Mouse (Mus musculus) neural tube, embryonic 14.5 days (tissue): Measurements from ENCODE around the gene Rnft1. TPM values are rescaled to one million over a fixed set of nuclear protein-coding genes. Genes with fewer than 3 reads are reported as not detected.

Experiments
- ATAC-seq: fragments of 200-750 bp; cut with Nextera tagmentation; 2 replicates; pipeline ENCODE4 v1.8.0; 2017; ENCODE audit warnings: low read depth, mild to moderate bottlenecking, moderate TSS enrichment, moderate library complexity
- H3K27ac ChIP-seq: fragments of 300-500 bp; sonication (generic); 2 replicates; pipeline ENCODE4 v1.5.1; 2014; ENCODE audit warnings: low read depth, mild to moderate bottlenecking, control low read depth, low read length, moderate library complexity, mixed read lengths
- H3K27me3 ChIP-seq: fragments of 300-500 bp; sonication (generic); 2 replicates; pipeline ENCODE4 v1.6.1; 2014; ENCODE audit warnings: low read length; ENCODE audit not compliant: control insufficient read depth, insufficient read depth
- H3K36me3 ChIP-seq: fragments of 300-500 bp; sonication (generic); 2 replicates; pipeline ENCODE4 v1.6.1; 2014; ENCODE audit warnings: low read length, mixed read lengths; ENCODE audit not compliant: control insufficient read depth, insufficient read depth
- H3K4me1 ChIP-seq: fragments of 300-500 bp; sonication (generic); 2 replicates; pipeline ENCODE4 v1.6.1; 2014; ENCODE audit warnings: low read length; ENCODE audit not compliant: control insufficient read depth, insufficient read depth
- H3K4me2 ChIP-seq: fragments of 300-500 bp; sonication (generic); 2 replicates; pipeline ENCODE4 v1.6.1; 2014; ENCODE audit warnings: mild to moderate bottlenecking, low read depth, low read length, control low read depth
- H3K4me3 ChIP-seq: fragments of 300-500 bp; sonication (generic); 2 replicates; pipeline ENCODE4 v1.5.1; 2014; ENCODE audit warnings: low read depth, low read length, control low read depth, mixed read lengths
- H3K9ac ChIP-seq: fragments of 300-500 bp; sonication (generic); replicated peaks from 2 replicates; pipeline ENCODE4 v1.6.1; 2014; ENCODE audit warnings: low read depth, mild to moderate bottlenecking, control low read depth, low read length, mixed read lengths
- H3K9me3 ChIP-seq: fragments of 300-500 bp; sonication (generic); 2 replicates; pipeline ENCODE4 v1.6.1; 2016; ENCODE audit warnings: low read length; ENCODE audit not compliant: control insufficient read depth
- WGBS: fragments of 180-500 bp; shearing (Covaris S2); extraction: QIAGEN DNeasy Blood & Tissue Kit; methylation state at CpG from one replicate; pipeline ENCODE4 v1.1.7; 2014; 5-methylcytosine and 5-hydroxymethylcytosine counted together
- polyA plus RNA-seq: library from polyadenylated mRNA; unstranded; fragments of >200 nt; fragmentation: Nextera tagmentation; extraction: Ambion mirVana; gene quantifications from 2 replicates; pipeline ENCODE4 v1.2.1, GENCODE M21; 2014

The Rnft1 gene
- polyA plus RNA-seq, 1 experiment from 2014 or later, result 13.4 TPM

DNA sequence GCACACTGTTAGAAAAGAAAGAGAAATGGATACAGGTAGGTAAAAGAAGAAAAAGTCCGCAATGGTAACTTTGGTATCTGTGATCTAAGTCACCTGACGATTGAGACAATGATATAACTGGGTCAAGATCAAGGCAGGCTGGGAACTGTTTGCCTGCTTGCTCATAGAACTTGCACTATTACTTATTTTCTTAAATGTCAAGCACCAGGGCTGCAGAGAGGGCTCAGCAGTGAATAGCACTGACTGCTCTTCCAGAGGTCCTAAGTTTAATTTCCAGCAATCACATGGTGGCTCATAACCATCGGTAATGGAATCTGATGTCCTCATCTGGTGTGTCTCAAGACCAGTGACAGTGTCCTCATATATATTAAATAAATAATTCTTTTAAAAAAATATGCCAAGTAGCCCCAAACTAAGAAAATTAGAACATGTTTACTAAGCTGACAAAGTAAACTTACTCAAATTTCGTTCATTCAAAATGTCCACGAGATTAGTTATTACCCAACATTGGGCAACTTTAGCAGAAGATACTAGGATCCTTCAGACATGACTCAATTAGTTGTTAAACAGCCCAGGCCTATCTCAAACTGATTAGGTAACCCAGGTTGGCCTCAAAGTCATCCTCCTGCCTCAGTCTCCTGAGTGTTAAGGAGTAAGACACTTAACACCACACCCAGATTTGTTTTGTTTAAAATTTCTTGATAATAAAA is 49.9 kb downstream of the Rnft1 start:
- no peaks in the 10 kb centered on the region for H3K9me3 ChIP-seq
- no peak overlapping the region for H3K4me3 ChIP-seq
- ATAC-seq, result no peak
- H3K9ac ChIP-seq, result no peak overlapping the region
- no peak overlapping the region for H3K27ac ChIP-seq
- H3K4me1 ChIP-seq, result no peaks in the 10 kb centered on the region
- no peak overlapping the region for H3K4me2 ChIP-seq
- peaks cover 27% of the 10 kb centered on the region for H3K36me3 ChIP-seq
- no peaks in the 10 kb centered on the region for H3K27me3 ChIP-seq
- WGBS, result 96% methylated on average over 5 of the region's 5 CpGs

DNA sequence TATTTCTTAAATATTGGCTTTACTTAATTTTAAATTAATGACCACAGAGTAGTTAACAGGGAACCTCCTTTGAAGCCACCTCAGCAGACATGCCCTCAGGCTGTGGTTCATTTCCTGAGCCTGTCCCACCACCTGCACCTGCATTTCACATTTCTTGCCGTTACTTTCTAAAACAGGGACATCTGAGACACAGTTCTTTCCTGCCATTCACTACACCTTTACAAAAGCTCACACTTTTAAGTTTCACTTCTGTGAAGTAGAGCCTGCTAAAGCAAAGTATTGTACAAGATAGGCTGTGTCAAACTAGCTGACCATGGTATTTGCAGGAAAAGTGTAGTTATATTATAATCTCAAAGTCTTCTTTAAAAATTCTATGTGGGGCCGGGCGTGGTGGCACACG is 54.3 kb downstream of the Rnft1 start:
- H3K27me3 ChIP-seq, result no peaks in the 10 kb centered on the region
- H3K9me3 ChIP-seq, result no peaks in the 10 kb centered on the region
- WGBS, result 92% methylated on average over 4 of the region's 4 CpGs
- no peak overlapping the region for H3K4me2 ChIP-seq
- no peak overlapping the region for H3K9ac ChIP-seq
- H3K4me3 ChIP-seq, result no peak overlapping the region
- no peak for ATAC-seq
- peaks cover 4% of the 10 kb centered on the region; the same call in 1 of the 2 replicates for H3K36me3 ChIP-seq
- peaks cover 11% of the 10 kb centered on the region; the same call in 1 of the 2 replicates for H3K4me1 ChIP-seq
- no peak overlapping the region for H3K27ac ChIP-seq

DNA sequence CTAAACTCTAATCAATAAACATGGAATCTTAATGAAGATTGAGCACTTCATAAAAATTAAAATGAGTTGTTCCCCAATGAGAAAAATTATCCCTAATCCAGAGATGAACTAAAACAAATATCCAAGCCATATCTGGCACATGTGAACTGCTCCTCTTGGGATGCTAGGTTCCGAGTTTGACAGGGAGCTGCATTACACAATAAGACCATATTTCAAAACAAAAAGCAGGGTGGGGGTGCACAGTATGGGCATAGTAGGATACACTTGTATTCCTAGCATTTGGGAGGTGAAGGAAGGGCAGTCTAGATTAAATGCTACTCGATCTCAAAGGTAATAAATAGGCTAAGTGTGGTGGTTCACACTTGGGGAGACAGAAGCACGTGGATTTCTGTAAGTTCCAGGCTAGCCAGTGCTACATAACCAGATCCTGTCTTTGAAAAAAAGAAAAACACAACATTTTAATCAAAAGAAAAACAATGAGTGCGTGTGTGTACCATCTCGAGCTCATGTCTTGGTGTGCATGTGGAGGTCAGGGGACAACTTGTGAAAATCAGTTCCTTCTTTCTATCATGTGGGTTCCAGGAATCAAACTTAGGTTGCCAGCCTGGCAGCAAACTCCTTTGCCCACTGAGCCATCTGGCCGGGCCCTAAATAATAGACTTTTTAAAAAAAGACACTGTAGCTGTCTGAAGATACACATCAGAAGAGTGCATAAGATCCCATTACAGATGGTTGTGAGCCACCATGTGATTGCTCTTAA is 55.4 kb downstream of the Rnft1 start:
- H3K9me3 ChIP-seq, result no peaks in the 10 kb centered on the region
- no peak for ATAC-seq
- 95% methylated on average over 6 of the region's 6 CpGs for WGBS

DNA sequence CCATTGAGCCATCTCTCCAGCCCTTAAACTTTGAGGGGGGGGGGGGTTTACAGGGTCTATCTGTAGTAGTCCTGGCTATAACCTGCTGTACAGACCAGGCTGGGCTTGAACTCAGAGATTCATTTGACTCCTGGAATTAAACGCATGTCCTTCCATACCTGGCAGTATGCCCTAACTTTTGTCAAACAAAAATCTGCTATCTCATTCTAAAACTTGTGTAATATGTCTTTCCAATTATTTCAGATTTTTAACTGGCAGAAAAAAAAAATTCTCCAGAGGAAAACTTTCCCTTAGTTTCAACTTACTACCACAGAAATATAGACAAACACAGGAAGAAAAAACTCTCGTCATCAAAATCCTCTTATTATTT is 56.0 kb downstream of the Rnft1 start:
- Histone ChIP-seq H3K9me3 (no peaks in the 10 kb centered on the region), H3K4me1 (peaks cover 12% of the 10 kb centered on the region; the same call in 1 of the 2 replicates), H3K4me2 (no peak overlapping the region), H3K27ac (no peak overlapping the region), H3K27me3 (no peaks in the 10 kb centered on the region), H3K36me3 (no peaks in the 10 kb centered on the region), H3K4me3 (no peak overlapping the region), H3K9ac (no peak overlapping the region)
- no peak for ATAC-seq
- 96% methylated on average over 2 of the region's 2 CpGs for WGBS

More for the DNA sequence above, 55.4 kb downstream of the Rnft1 start:
- Histone ChIP-seq H3K4me2 (no peak overlapping the region), H3K36me3 (no peaks in the 10 kb centered on the region), H3K4me3 (no peak overlapping the region), H3K27ac (no peak overlapping the region), H3K27me3 (no peaks in the 10 kb centered on the region), H3K9ac (no peak overlapping the region), H3K4me1 (peaks cover 12% of the 10 kb centered on the region; the same call in 1 of the 2 replicates)

DNA sequence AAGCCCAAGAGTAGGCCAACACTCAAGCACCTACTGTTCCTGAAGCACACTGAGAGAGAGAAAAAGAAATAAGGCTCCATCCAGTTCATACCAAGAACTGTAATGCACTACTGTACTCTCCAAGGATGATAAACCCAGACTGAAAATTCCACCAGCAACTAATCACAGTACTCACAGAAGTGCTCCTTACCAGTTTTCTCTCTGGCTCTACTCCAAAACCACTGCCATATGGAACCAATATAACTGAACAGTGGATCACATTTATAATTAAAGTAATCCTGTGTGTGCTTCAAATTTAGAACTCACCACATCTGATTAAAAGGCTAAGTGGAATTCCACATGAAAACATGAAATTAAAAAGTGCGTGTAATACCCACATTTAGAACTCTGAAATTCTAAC is 58.4 kb downstream of the Rnft1 start:
- Histone ChIP-seq H3K4me3 (peak overlapping the region; percentile 57; the same call in 1 of the 2 replicates), H3K27me3 (no peaks in the 10 kb centered on the region), H3K9ac (no peak overlapping the region), H3K9me3 (no peaks in the 10 kb centered on the region), H3K36me3 (no peaks in the 10 kb centered on the region), H3K4me1 (peaks cover 12% of the 10 kb centered on the region; the same call in 1 of the 2 replicates), H3K27ac (no peak overlapping the region), H3K4me2 (no peak overlapping the region)
- WGBS, result 91% methylated on average over 1 of the region's 1 CpGs
- no peak for ATAC-seq

DNA sequence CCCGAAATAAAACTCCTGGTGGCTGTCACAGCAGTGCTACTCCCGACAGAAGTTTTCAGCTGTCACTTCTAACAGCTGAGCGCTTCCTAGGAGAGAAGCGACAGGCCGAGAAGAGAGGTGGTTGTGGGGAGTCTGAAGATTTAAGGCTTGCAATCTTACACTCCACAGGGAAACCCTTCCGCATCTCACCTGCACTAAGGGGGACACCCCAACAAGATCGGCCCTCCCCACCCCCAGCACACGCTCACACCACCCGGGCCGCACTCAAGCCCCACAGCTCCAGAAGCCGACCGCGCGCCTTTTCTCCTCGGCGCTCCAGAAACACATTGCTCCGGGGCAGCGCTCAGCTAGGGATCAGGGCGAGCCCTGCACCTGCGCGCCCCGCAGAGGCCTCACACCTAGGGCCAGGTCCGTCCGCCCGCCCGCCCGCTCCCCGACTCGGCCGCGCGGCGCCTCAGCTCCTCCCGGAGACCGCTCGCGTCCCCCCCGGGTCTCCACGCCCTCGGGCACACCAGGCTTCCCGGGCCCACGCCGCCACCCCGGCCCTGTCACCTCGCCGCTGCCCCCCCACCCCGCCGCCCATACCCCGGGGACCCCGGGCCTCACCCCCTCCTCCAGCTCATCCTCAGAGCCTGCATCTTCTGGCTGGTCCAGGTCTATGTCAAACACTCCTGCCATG is 59.6 kb downstream of the Rnft1 start:
- Histone ChIP-seq H3K4me1 (peaks cover 12% of the 10 kb centered on the region; the same call in 1 of the 2 replicates), H3K27me3 (no peaks in the 10 kb centered on the region), H3K4me2 (peak overlapping the region; percentile 86), H3K4me3 (peak overlapping the region; percentile 57), H3K27ac (peak overlapping the region; percentile 82), H3K36me3 (no peaks in the 10 kb centered on the region), H3K9ac (peak overlapping the region; percentile 93), H3K9me3 (no peaks in the 10 kb centered on the region)
- WGBS, result 0% methylated on average over 41 of the region's 50 CpGs
- ATAC-seq, result peak; percentile 50; the same call in 1 of the 2 replicates

DNA sequence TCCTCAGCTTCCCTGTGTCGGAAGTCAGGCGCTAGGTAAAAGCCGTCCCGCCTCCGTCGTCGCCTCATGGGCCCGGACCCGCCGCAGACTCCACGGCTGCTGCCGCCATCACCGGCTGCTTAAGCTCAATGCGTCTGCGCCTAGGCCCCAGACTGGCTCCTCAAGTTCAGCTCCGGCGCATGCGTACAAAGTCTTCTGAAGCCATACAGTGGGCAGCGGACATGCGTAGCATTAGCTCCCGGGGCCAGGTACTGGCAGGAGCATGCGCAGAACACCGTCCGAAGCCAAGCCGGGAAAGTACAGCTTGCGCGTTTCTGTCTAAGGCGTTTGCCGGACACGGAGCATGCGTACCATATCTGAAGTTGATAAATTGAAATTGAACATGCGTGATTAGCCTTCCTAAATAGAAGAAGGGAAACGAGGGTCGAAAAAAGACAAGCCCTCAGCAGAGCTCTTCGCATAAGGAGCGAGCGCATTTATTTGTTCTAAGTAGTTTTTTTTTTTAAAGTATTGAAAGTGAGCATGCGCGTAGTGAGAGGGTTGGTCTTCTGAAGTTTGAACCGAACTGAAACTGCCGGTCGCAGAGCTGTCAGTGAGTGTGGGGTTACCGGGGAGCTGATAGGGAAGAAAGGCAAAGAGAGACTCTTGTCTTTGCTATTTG is 60.3 kb downstream of the Rnft1 start, which contains the start of the genes Rps6kb1 and Tubd1:
Gene Rps6kb1, minus strand, starts transcription at position 167 of the 661 bp plus-strand sequence.
Gene Tubd1, plus strand, starts transcription at position 353 of the 661 bp plus-strand sequence.
- no peaks in the 10 kb centered on the region for H3K36me3 ChIP-seq
- H3K9ac ChIP-seq, result peak within 1 kb of the TSS; percentile 93
- no peaks in the 10 kb centered on the region for H3K27me3 ChIP-seq
- peak; percentile 99 for ATAC-seq
- peak within 1 kb of the TSS; percentile 57 for H3K4me3 ChIP-seq
- peaks cover 12% of the 10 kb centered on the region; the same call in 1 of the 2 replicates for H3K4me1 ChIP-seq
- peak within 1 kb of the TSS; percentile 86 for H3K4me2 ChIP-seq
- WGBS, result under 1% methylated on average over 43 of the region's 43 CpGs
- peak within 1 kb of the TSS; percentile 82 for H3K27ac ChIP-seq
- no peaks in the 10 kb centered on the region for H3K9me3 ChIP-seq

DNA sequence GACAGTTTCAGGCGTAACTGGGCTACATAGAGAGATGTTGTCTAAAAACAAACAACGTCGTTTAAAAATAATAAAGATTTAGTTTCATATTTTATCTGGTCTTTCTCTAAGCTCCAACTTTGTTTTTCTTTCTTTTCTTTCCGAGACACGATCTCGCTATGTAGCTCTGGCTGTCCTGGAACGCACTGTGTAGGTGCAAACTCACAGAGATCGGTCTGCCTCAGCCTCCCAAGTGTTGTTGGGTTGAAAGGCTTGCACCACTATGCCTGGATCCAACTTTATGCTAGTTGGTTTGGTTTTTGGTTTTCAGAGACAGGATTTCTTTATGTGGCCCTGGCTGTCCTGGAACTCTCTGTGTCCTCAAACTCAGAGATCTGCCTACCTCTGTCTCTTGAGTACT is 61.1 kb downstream of the Rnft1 start:
- H3K27me3 ChIP-seq, result no peaks in the 10 kb centered on the region
- ATAC-seq, result no peak
- H3K9me3 ChIP-seq, result no peaks in the 10 kb centered on the region
- H3K4me1 ChIP-seq, result peaks cover 12% of the 10 kb centered on the region; the same call in 1 of the 2 replicates
- H3K9ac ChIP-seq, result no peak overlapping the region
- no peaks in the 10 kb centered on the region for H3K36me3 ChIP-seq
- 83% methylated on average over 8 of the region's 8 CpGs for WGBS
- H3K4me2 ChIP-seq, result peak overlapping the region; percentile 49
- H3K27ac ChIP-seq, result no peak overlapping the region
- H3K4me3 ChIP-seq, result peak overlapping the region; percentile 57
